Mouse (Mus musculus) CH12.LX (cell line): ENCODE results near the gene Hecw1. TPM values are rescaled to one million over a fixed set of nuclear protein-coding genes. Genes with fewer than 3 reads are reported as not detected.

Source experiments
- DNase-seq: peaks from one replicate; pipeline ENCODE4 v3.0.0-alpha.2; 2013; ENCODE audit errors: extremely low read depth
- H3K27ac ChIP-seq: 2 replicates; pipeline ENCODE4 v1.5.1; 2012; ENCODE audit warnings: low read depth, mild to moderate bottlenecking, control low read depth, moderate library complexity; ENCODE audit not compliant: insufficient read depth
- H3K27me3 ChIP-seq: replicated peaks from 2 replicates; pipeline ENCODE3; 2012; ENCODE audit warnings: inconsistent platforms
- H3K36me3 ChIP-seq, 2 experiments: replicated peaks in 1 of 2; 2 replicates each; pipeline versions ENCODE3 to v1.6.1; 2012; ENCODE audit warnings: inconsistent platforms in 1 of 2, low read length in 1 of 2, mild to moderate bottlenecking in 1 of 2, mixed read lengths in 1 of 2, moderate library complexity in 1 of 2; ENCODE audit not compliant: control insufficient read depth in 1 of 2, insufficient read depth in 1 of 2
- H3K4me1 ChIP-seq, 2 experiments: 2 replicates each; pipeline ENCODE4 v1.6.1; 2012; ENCODE audit warnings: inconsistent platforms in 1 of 2, moderate library complexity in 1 of 2; ENCODE audit not compliant: insufficient read depth in 2 of 2, control insufficient read depth in 1 of 2
- H3K4me2 ChIP-seq: 2 replicates; pipeline ENCODE4 v1.6.1; 2012; ENCODE audit warnings: low read depth, mild to moderate bottlenecking, control low read depth; ENCODE audit not compliant: poor library complexity, insufficient read depth, severe bottlenecking
- H3K4me3 ChIP-seq, 3 experiments: fragments of 150-350 bp in 1 of 3; sonication (generic) in 1 of 3; replicated peaks in 1 of 3; 2 replicates each; pipeline versions ENCODE3 to v1.5.1; 2011 to 2012; ENCODE audit warnings: low read depth in 2 of 3, low read length in 2 of 3, mild to moderate bottlenecking in 2 of 3, moderate library complexity in 2 of 3, control low read depth in 1 of 3, improper control_type of control experiment in 1 of 3, inconsistent platforms in 1 of 3, mixed read lengths in 1 of 3; ENCODE audit not compliant: poor library complexity in 1 of 3
- H3K79me2 ChIP-seq: replicated peaks from 2 replicates; pipeline ENCODE4 v1.6.1; 2012; ENCODE audit warnings: mild to moderate bottlenecking, moderate library complexity; ENCODE audit not compliant: control insufficient read depth, poor library complexity, insufficient read depth, severe bottlenecking; ENCODE audit errors: extremely low read depth
- H3K9ac ChIP-seq: 2 replicates; pipeline ENCODE4 v1.6.1; 2012; ENCODE audit warnings: low read depth, mild to moderate bottlenecking, control low read depth, moderate library complexity; ENCODE audit not compliant: insufficient read depth
- H3K9me3 ChIP-seq: replicated peaks from 2 replicates; pipeline ENCODE3; 2012; ENCODE audit warnings: low read length, inconsistent platforms, mixed read lengths
- BHLHE40 ChIP-seq: IDR thresholded peaks from 2 replicates; pipeline ENCODE4 v1.6.1; 2011; ENCODE audit warnings: mild to moderate bottlenecking, low read depth, low read length, improper control_type of control experiment
- CHD1 ChIP-seq: IDR thresholded peaks from 2 replicates; pipeline ENCODE4 v1.6.1; 2012; ENCODE audit warnings: low read depth, low read length, improper control_type of control experiment, inconsistent platforms
- CHD2 ChIP-seq: IDR thresholded peaks from 2 replicates; pipeline ENCODE4 v1.6.1; 2011; ENCODE audit warnings: low read length, improper control_type of control experiment
- CTCF ChIP-seq, 2 experiments: IDR thresholded peaks in 1 of 2; conservative IDR thresholded peaks in 1 of 2; 2 replicates each; pipeline ENCODE4 v1.5.1; 2011 to 2012; ENCODE audit warnings: low read depth in 2 of 2, low read length in 2 of 2, improper control_type of control experiment in 1 of 2, inconsistent platforms in 1 of 2, mild to moderate bottlenecking in 1 of 2, moderate library complexity in 1 of 2
- ELF1 ChIP-seq: IDR thresholded peaks from 2 replicates; pipeline ENCODE4 v1.6.1; 2014; ENCODE audit warnings: low read depth, mild to moderate bottlenecking, inconsistent platforms, low read length, improper control_type of control experiment
- EP300 ChIP-seq: IDR thresholded peaks from 2 replicates; pipeline ENCODE4 v1.6.1; 2011; ENCODE audit warnings: low read length, improper control_type of control experiment
- ETS1 ChIP-seq: conservative IDR thresholded peaks from 2 replicates; pipeline ENCODE4 v1.6.1; 2012; ENCODE audit warnings: low read depth, mild to moderate bottlenecking, inconsistent platforms, low read length, improper control_type of control experiment, moderate library complexity
- IRF4 ChIP-seq: IDR thresholded peaks from 2 replicates; pipeline ENCODE4 v1.6.1; 2014; ENCODE audit warnings: low read depth, mild to moderate bottlenecking, inconsistent platforms, low read length, improper control_type of control experiment
- JUND ChIP-seq: conservative IDR thresholded peaks from 2 replicates; pipeline ENCODE4 v1.6.1; 2011; ENCODE audit warnings: low read depth, low read length, improper control_type of control experiment
- KAT2A ChIP-seq: IDR thresholded peaks from 2 replicates; pipeline ENCODE4 v1.6.1; 2012; ENCODE audit warnings: low read length, improper control_type of control experiment, inconsistent platforms; ENCODE audit not compliant: insufficient replicate concordance
- MAFK ChIP-seq: IDR thresholded peaks from 2 replicates; pipeline ENCODE4 v1.6.1; 2011; ENCODE audit warnings: low read length, improper control_type of control experiment; ENCODE audit not compliant: insufficient replicate concordance
- MAZ ChIP-seq: IDR thresholded peaks from 2 replicates; pipeline ENCODE4 v1.6.1; 2012; ENCODE audit warnings: low read depth, mild to moderate bottlenecking, inconsistent platforms, low read length, improper control_type of control experiment, moderate library complexity
- MEF2A ChIP-seq: IDR thresholded peaks from 2 replicates; pipeline ENCODE4 v1.6.1; 2014; ENCODE audit warnings: low read depth, mild to moderate bottlenecking, inconsistent platforms, low read length, improper control_type of control experiment, borderline replicate concordance
- MXI1 ChIP-seq: IDR thresholded peaks from 2 replicates; pipeline ENCODE4 v1.6.1; 2011; ENCODE audit warnings: mild to moderate bottlenecking, low read depth, low read length, improper control_type of control experiment
- NRF1 ChIP-seq: IDR thresholded peaks from 2 replicates; pipeline ENCODE4 v1.6.1; 2014; ENCODE audit warnings: low read depth, mild to moderate bottlenecking, inconsistent platforms, low read length, improper control_type of control experiment, moderate library complexity
- PAX5 ChIP-seq: IDR thresholded peaks from 2 replicates; pipeline ENCODE4 v1.6.1; 2012; ENCODE audit warnings: low read length, inconsistent platforms, mixed read lengths
- POLR2AphosphoS2 ChIP-seq: IDR thresholded peaks from 2 replicates; pipeline ENCODE4 v1.6.1; 2011; ENCODE audit warnings: low read depth, low read length, improper control_type of control experiment
- SIN3A ChIP-seq: IDR thresholded peaks from 2 replicates; pipeline ENCODE4 v1.6.1; 2012; ENCODE audit warnings: low read length, improper control_type of control experiment, inconsistent platforms
- SMC3 ChIP-seq: IDR thresholded peaks from 2 replicates; pipeline ENCODE4 v1.6.1; 2011; ENCODE audit warnings: low read depth, low read length, improper control_type of control experiment
- TBP ChIP-seq: conservative IDR thresholded peaks from 2 replicates; pipeline ENCODE4 v1.6.1; 2011; ENCODE audit warnings: low read depth, low read length, improper control_type of control experiment
- UBTF ChIP-seq: IDR thresholded peaks from 2 replicates; pipeline ENCODE4 v1.6.1; 2012; ENCODE audit warnings: low read depth, mild to moderate bottlenecking, inconsistent platforms, low read length, improper control_type of control experiment, moderate library complexity
- USF1 ChIP-seq: IDR thresholded peaks from 2 replicates; pipeline ENCODE4 v1.6.1; 2014; ENCODE audit warnings: low read depth, mild to moderate bottlenecking, inconsistent platforms, low read length, improper control_type of control experiment
- USF2 ChIP-seq: conservative IDR thresholded peaks from 2 replicates; pipeline ENCODE4 v1.6.1; 2011; ENCODE audit warnings: low read depth, low read length, improper control_type of control experiment
- ZKSCAN1 ChIP-seq: IDR thresholded peaks from 2 replicates; pipeline ENCODE4 v1.6.1; 2012; ENCODE audit warnings: low read depth, inconsistent platforms, low read length, improper control_type of control experiment, borderline replicate concordance
- ZMIZ1 ChIP-seq: IDR thresholded peaks from 2 replicates; pipeline ENCODE4 v1.6.1; 2012; ENCODE audit warnings: low read depth, mild to moderate bottlenecking, inconsistent platforms, low read length, improper control_type of control experiment
- dilution Hi-C: fragments of 300-500 bp; cut with MboI; formaldehyde crosslinking; loops from 2 replicates; pipeline ENCODE4 v1.14.3; 2020; ENCODE audit warnings: low sequenced_read_pairs; ENCODE audit not compliant: extremely low pct_unique_long_range_greater_than_20kb, extremely low pct_ligation_motif_present
- in situ Hi-C: fragments of 300-500 bp; cut with MboI; formaldehyde crosslinking; loops from 3 replicates; pipeline ENCODE4 v1.14.3; 2019; ENCODE audit warnings: low sequenced_read_pairs, low pct_ligation_motif_present, low pct_unique_long_range_greater_than_20kb, mixed read lengths
- polyA plus RNA-seq: library from polyadenylated mRNA; unstranded; fragments of >175 nt; gene quantifications from 2 replicates; pipeline ENCODE4 v1.2.1, GENCODE M21; 2012; ENCODE audit warnings: low read depth; ENCODE audit not compliant: insufficient read length
- total RNA-seq, 2 experiments: library from RNA; depleted of rRNA; stranded (reverse); fragments of 300-350 nt in 1 of 2; fragments of >200 nt in 1 of 2; gene quantifications; 2 replicates each; pipeline ENCODE4 v1.2.3; 2012 to 2014

Gene Hecw1
- total and polyA plus RNA-seq, 3 experiments, result not detected

DNA sequence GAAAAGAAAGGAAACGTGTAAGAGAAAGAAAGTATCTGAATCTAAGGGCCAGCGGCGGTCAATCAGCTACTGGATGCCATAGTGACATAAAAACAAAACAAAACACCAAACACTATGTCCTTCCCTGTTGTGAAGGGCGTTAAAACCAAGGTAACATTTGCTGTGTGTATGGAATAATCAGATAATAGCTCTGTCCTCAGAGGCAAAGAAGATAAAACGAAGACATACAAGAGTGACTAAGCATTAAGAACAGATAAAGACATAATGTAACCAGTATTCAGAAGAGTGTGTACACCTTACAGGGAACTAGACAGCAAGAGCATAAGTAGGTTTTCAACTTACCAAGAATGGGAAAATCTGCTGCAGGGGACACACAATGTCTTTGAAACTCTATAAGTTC is 62.0 kb downstream of the Hecw1 start:
- dilution Hi-C loops, result no loop called here
- H3K9ac ChIP-seq, result no peak overlapping the region
- H3K4me3 ChIP-seq, result no peak overlapping the region

GRCm38 (mm10) chr13:14457043-14457442 is 66.0 kb downstream of the Hecw1 start:
- in situ Hi-C loops (no loop called here), dilution Hi-C loops (no loop called here)
- H3K9me3 ChIP-seq, result no peaks in the 10 kb centered on the region
- no peaks in the 10 kb centered on the region for H3K79me2 ChIP-seq
- no peak overlapping the region for H3K27ac ChIP-seq
- H3K4me1 ChIP-seq, result peaks cover 0 to 9% of the 10 kb centered on the region in 2 experiments; a peak in 1 of 4 replicates
- DNase-seq, result peak; percentile 3
- H3K4me2 ChIP-seq, result no peak overlapping the region
- no peaks in the 10 kb centered on the region for H3K27me3 ChIP-seq
- TF ChIP-seq ZMIZ1 (no peak), MXI1 (no peak), SMC3 (no peak), POLR2AphosphoS2 (no peak), ETS1 (no peak), MEF2A (no peak), USF1 (no peak), NRF1 (no peak), SIN3A (no peak), MAFK (no peak), CHD2 (no peak), UBTF (no peak), IRF4 (no peak), TBP (no peak)
- no peaks in the 10 kb centered on the region for H3K36me3 ChIP-seq
- no peak overlapping the region for H3K9ac ChIP-seq
- H3K4me3 ChIP-seq, result no peak overlapping the region

More for the DNA sequence above, 62.0 kb downstream of the Hecw1 start:
- H3K27ac ChIP-seq, result no peak overlapping the region
- DNase-seq, result no peak
- in situ Hi-C loops, result no loop called here
- TF ChIP-seq MAFK, result no peak
- no peak for TF ChIP-seq POLR2AphosphoS2
- TF ChIP-seq TBP, result no peak
- no peak for TF ChIP-seq USF2
- TF ChIP-seq BHLHE40, result no peak
- TF ChIP-seq EP300, result no peak
- no peak for TF ChIP-seq PAX5
- TF ChIP-seq ELF1, result no peak
- TF ChIP-seq ZKSCAN1, result no peak
- no peak for TF ChIP-seq ZMIZ1
- no peak for TF ChIP-seq JUND
- TF ChIP-seq KAT2A, result no peak
- no peak for TF ChIP-seq CHD2
- no peak for TF ChIP-seq CHD1
- no peak for TF ChIP-seq CTCF (conservative IDR thresholded peaks at IDR 0.05 in 1 of 2, IDR thresholded peaks at IDR 0.05 in 1 of 2; ENCODE audit: low read depth in 2 of 2, low read length in 2 of 2)
- no peak for TF ChIP-seq MXI1
- TF ChIP-seq MAZ, result no peak
- no peak for TF ChIP-seq USF1
- H3K36me3 ChIP-seq, result no peaks in the 10 kb centered on the region
- no peaks in the 10 kb centered on the region for H3K27me3 ChIP-seq
- H3K4me1 ChIP-seq, result peaks cover 0 to 9% of the 10 kb centered on the region in 2 experiments; a peak in 1 of 4 replicates
- H3K9me3 ChIP-seq, result no peaks in the 10 kb centered on the region
- no peaks in the 10 kb centered on the region for H3K79me2 ChIP-seq
- no peak overlapping the region for H3K4me2 ChIP-seq
